Mouse (Mus musculus) liver, embryonic 14.5 days (tissue): ENCODE results near the gene Cfap57. TPM values are rescaled to one million over a fixed set of nuclear protein-coding genes. Genes with fewer than 3 reads are reported as not detected.

Experiments used
- ATAC-seq: fragments of 200-750 bp; cut with Nextera tagmentation; 2 replicates; pipeline ENCODE4 v1.8.0; 2017; ENCODE audit warnings: moderate number of reproducible peaks, mild to moderate bottlenecking, moderate library complexity; ENCODE audit not compliant: insufficient read depth
- DNase-seq, 3 experiments: peaks; one replicate each; pipeline ENCODE4 v3.0.0-alpha.2; 2012 to 2013; ENCODE audit warnings: low read depth in 3 of 3, low spot score in 3 of 3
- H3K27ac ChIP-seq: fragments of 300-500 bp; sonication (generic); 2 replicates; pipeline ENCODE4 v1.5.1; 2014; ENCODE audit warnings: moderate library complexity, mild to moderate bottlenecking, control low read depth, inconsistent platforms
- H3K27me3 ChIP-seq: fragments of 300-500 bp; sonication (generic); 2 replicates; pipeline ENCODE4 v1.6.1; 2014; ENCODE audit warnings: mild to moderate bottlenecking, low read length, moderate library complexity; ENCODE audit not compliant: control insufficient read depth, insufficient read depth
- H3K36me3 ChIP-seq: fragments of 300-500 bp; sonication (generic); replicated peaks from 2 replicates; pipeline ENCODE4 v1.6.1; 2014; ENCODE audit warnings: low read depth; ENCODE audit not compliant: control insufficient read depth, insufficient read depth
- H3K4me1 ChIP-seq, 2 experiments: fragments of 200-500 bp in 1 of 2; fragments of 300-500 bp in 1 of 2; sonication (generic) in 1 of 2; replicated peaks; 2 replicates each; pipeline ENCODE4 v1.6.1; 2012 to 2014; ENCODE audit warnings: antibody characterized with exemption in 1 of 2, inconsistent platforms in 1 of 2, low read length in 1 of 2; ENCODE audit not compliant: control insufficient read depth in 2 of 2, insufficient read depth in 2 of 2
- H3K4me2 ChIP-seq: fragments of 300-500 bp; sonication (generic); 2 replicates; pipeline ENCODE4 v1.6.1; 2014; ENCODE audit warnings: low read depth, mild to moderate bottlenecking, control low read depth, moderate library complexity
- H3K4me3 ChIP-seq, 2 experiments: fragments of 200-500 bp in 1 of 2; fragments of 300-500 bp in 1 of 2; sonication (generic) in 1 of 2; 2 replicates each; pipeline ENCODE4 v1.5.1; 2012 to 2014; ENCODE audit warnings: low read depth in 2 of 2, low read length in 2 of 2, mild to moderate bottlenecking in 2 of 2, control low read depth in 1 of 2, inconsistent platforms in 1 of 2, moderate library complexity in 1 of 2; ENCODE audit not compliant: insufficient read depth in 1 of 2
- H3K9ac ChIP-seq: fragments of 300-500 bp; sonication (generic); replicated peaks from 2 replicates; pipeline ENCODE4 v1.6.1; 2014; ENCODE audit warnings: mild to moderate bottlenecking, control low read depth, moderate library complexity
- H3K9me3 ChIP-seq: fragments of 300-500 bp; sonication (generic); 2 replicates; pipeline ENCODE4 v1.6.1; 2016; ENCODE audit warnings: low read length, mixed read lengths; ENCODE audit not compliant: control insufficient read depth
- CTCF ChIP-seq: IDR thresholded peaks from 2 replicates; pipeline ENCODE4 v1.5.1; 2016; ENCODE audit warnings: antibody characterized with exemption, low read depth, control low read depth
- EP300 ChIP-seq: IDR thresholded peaks from 2 replicates; pipeline ENCODE4 v1.6.1; 2016; ENCODE audit warnings: antibody characterized with exemption, low read depth
- WGBS: fragments of 180-500 bp; shearing (Covaris S2); extraction: QIAGEN DNeasy Blood & Tissue Kit; methylation state at CpG from one replicate; pipeline ENCODE4 v1.1.7; 2014; ENCODE audit not compliant: insufficient replicate concordance; 5-methylcytosine and 5-hydroxymethylcytosine counted together
- polyA plus RNA-seq, 2 experiments: library from polyadenylated mRNA; depleted of rRNA in 1 of 2; stranded (reverse) in 1 of 2; unstranded in 1 of 2; fragments of >200 nt; fragmentation: Nextera tagmentation in 1 of 2; extraction: Ambion mirVana in 1 of 2; gene quantifications; 2 replicates each; pipeline versions ENCODE4 v1.2.1 to v1.2.3; 2012 to 2014

Gene Cfap57
- polyA plus RNA-seq, 2 experiments = 0.54 to 1.3 TPM

DNA sequence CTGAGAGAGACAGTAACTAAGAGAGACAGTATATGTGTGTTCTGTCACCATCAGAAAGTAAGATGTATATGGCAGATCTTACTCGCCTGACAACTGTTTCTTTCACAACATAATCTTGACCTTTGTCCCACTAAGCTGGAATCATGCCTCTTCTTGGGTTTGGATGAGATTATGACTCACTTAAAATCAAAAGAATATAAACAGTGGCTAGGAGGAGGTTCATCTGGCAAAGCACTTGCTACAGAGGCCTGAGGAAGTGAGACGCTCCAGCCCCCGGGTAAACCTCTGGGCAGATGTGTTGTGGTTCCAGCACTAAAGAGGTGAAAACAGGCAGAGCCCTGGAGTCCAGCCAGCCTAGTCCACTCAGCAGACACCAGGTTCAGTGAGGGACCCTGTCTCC, 115.0 kb downstream of the Cfap57 start:
- no peak for DNase-seq
- Histone ChIP-seq H3K9ac (no peak overlapping the region), H3K4me1 (no peaks in the 10 kb centered on the region), H3K27me3 (no peaks in the 10 kb centered on the region), H3K9me3 (no peaks in the 10 kb centered on the region), H3K4me2 (no peak overlapping the region), H3K4me3 (no peak overlapping the region), H3K36me3 (no peaks in the 10 kb centered on the region), H3K27ac (no peak overlapping the region)
- TF ChIP-seq CTCF (no peak), EP300 (no peak)
- no peak for ATAC-seq
- WGBS = 44% methylated on average over 3 of the region's 3 CpGs

Other genes starting within 250 kb of the Cfap57 start
- gene Szt2, start 211.5 kb downstream of the Cfap57 start, polyA plus RNA-seq (2012; rRNA removed) = 5.8 and 5.9 TPM in 2 replicates
- gene Szt2, start 211.5 kb downstream of the Cfap57 start, polyA plus RNA-seq (2014; fragmentation: Nextera tagmentation; extraction: Ambion mirVana) = 2.2 and 2.6 TPM in 2 replicates
- gene Med8, start 211.4 kb downstream of the Cfap57 start, polyA plus RNA-seq (2012; rRNA removed) = 33.5 and 50.2 TPM in 2 replicates
- 69.1 and 73.8 TPM in 2 replicates for gene Med8, start 211.4 kb downstream of the Cfap57 start, polyA plus RNA-seq (2014; fragmentation: Nextera tagmentation; extraction: Ambion mirVana)
- gene Elovl1, start 192.7 kb downstream of the Cfap57 start, polyA plus RNA-seq (2012; rRNA removed) = 88.1 and 113 TPM in 2 replicates
- 87.1 and 88.0 TPM in 2 replicates for gene Elovl1, start 192.7 kb downstream of the Cfap57 start, polyA plus RNA-seq (2014; fragmentation: Nextera tagmentation; extraction: Ambion mirVana)
- 99.0 and 109 TPM in 2 replicates for gene Cdc20, start 183.4 kb downstream of the Cfap57 start, polyA plus RNA-seq (2012; rRNA removed)
- 147 and 167 TPM in 2 replicates for gene Cdc20, start 183.4 kb downstream of the Cfap57 start, polyA plus RNA-seq (2014; fragmentation: Nextera tagmentation; extraction: Ambion mirVana)
- gene Mpl, start 163.3 kb downstream of the Cfap57 start, polyA plus RNA-seq (2012; rRNA removed) = 5.6 and 5.7 TPM in 2 replicates
- gene Mpl, start 163.3 kb downstream of the Cfap57 start, polyA plus RNA-seq (2014; fragmentation: Nextera tagmentation; extraction: Ambion mirVana) = 6.3 and 9.0 TPM in 2 replicates
- gene Tie1, start 130.7 kb downstream of the Cfap57 start, polyA plus RNA-seq (2012; rRNA removed) = 5.0 and 5.3 TPM in 2 replicates
- gene Tie1, start 130.7 kb downstream of the Cfap57 start, polyA plus RNA-seq (2014; fragmentation: Nextera tagmentation; extraction: Ambion mirVana) = 3.5 and 3.9 TPM in 2 replicates
- gene 2610528J11Rik, start 93.8 kb downstream of the Cfap57 start, polyA plus RNA-seq (2012; rRNA removed) = 4.8 and 6.3 TPM in 2 replicates
- gene 2610528J11Rik, start 93.8 kb downstream of the Cfap57 start, polyA plus RNA-seq (2014; fragmentation: Nextera tagmentation; extraction: Ambion mirVana) = 6.4 and 6.9 TPM in 2 replicates
- 1.2 and 1.3 TPM in 2 replicates for gene Tmem125, start 76.7 kb downstream of the Cfap57 start, polyA plus RNA-seq (2012; rRNA removed)
- 1.0 and 1.5 TPM in 2 replicates for gene Tmem125, start 76.7 kb downstream of the Cfap57 start, polyA plus RNA-seq (2014; fragmentation: Nextera tagmentation; extraction: Ambion mirVana)
- 27.7 and 60.2 TPM in 2 replicates for gene Ebna1bp2, start within 50 bp of the Cfap57 start, polyA plus RNA-seq (2012; rRNA removed)
- gene Ebna1bp2, start within 50 bp of the Cfap57 start, polyA plus RNA-seq (2014; fragmentation: Nextera tagmentation; extraction: Ambion mirVana) = 92.2 and 95.0 TPM in 2 replicates
- not detected in 2 replicates for gene Olfr62, start 38.2 kb upstream of the Cfap57 start, polyA plus RNA-seq (2012; rRNA removed)
- not detected in 2 replicates for gene Olfr62, start 38.2 kb upstream of the Cfap57 start, polyA plus RNA-seq (2014; fragmentation: Nextera tagmentation; extraction: Ambion mirVana)
- gene Olfr1342, start 72.0 kb upstream of the Cfap57 start, polyA plus RNA-seq (2012; rRNA removed) = not detected in 2 replicates
- gene Olfr1342, start 72.0 kb upstream of the Cfap57 start, polyA plus RNA-seq (2014; fragmentation: Nextera tagmentation; extraction: Ambion mirVana) = not detected in 2 replicates
- gene Olfr1341, start 82.7 kb upstream of the Cfap57 start, polyA plus RNA-seq (2012; rRNA removed) = not detected in 2 replicates
- not detected in 2 replicates for gene Olfr1341, start 82.7 kb upstream of the Cfap57 start, polyA plus RNA-seq (2014; fragmentation: Nextera tagmentation; extraction: Ambion mirVana)
- gene Olfr1340, start 99.4 kb upstream of the Cfap57 start, polyA plus RNA-seq (2012; rRNA removed) = not detected in 2 replicates
- not detected in 2 replicates for gene Olfr1340, start 99.4 kb upstream of the Cfap57 start, polyA plus RNA-seq (2014; fragmentation: Nextera tagmentation; extraction: Ambion mirVana)
- gene Olfr1339, start 111.4 kb upstream of the Cfap57 start, polyA plus RNA-seq (2012; rRNA removed) = not detected in 2 replicates
- not detected in 2 replicates for gene Olfr1339, start 111.4 kb upstream of the Cfap57 start, polyA plus RNA-seq (2014; fragmentation: Nextera tagmentation; extraction: Ambion mirVana)
- not detected in 2 replicates for gene Olfr1338, start 138.0 kb upstream of the Cfap57 start, polyA plus RNA-seq (2012; rRNA removed)
- not detected in 2 replicates for gene Olfr1338, start 138.0 kb upstream of the Cfap57 start, polyA plus RNA-seq (2014; fragmentation: Nextera tagmentation; extraction: Ambion mirVana)
- not detected in 2 replicates for gene Olfr1337, start 161.8 kb upstream of the Cfap57 start, polyA plus RNA-seq (2012; rRNA removed)
- gene Olfr1337, start 161.8 kb upstream of the Cfap57 start, polyA plus RNA-seq (2014; fragmentation: Nextera tagmentation; extraction: Ambion mirVana) = not detected in 2 replicates
- not detected in 2 replicates for gene Olfr1335, start 189.2 kb upstream of the Cfap57 start, polyA plus RNA-seq (2012; rRNA removed)
- gene Olfr1335, start 189.2 kb upstream of the Cfap57 start, polyA plus RNA-seq (2014; fragmentation: Nextera tagmentation; extraction: Ambion mirVana) = not detected in 2 replicates
- not detected in 2 replicates for gene Olfr1333, start 215.5 kb upstream of the Cfap57 start, polyA plus RNA-seq (2012; rRNA removed)
- gene Olfr1333, start 215.5 kb upstream of the Cfap57 start, polyA plus RNA-seq (2014; fragmentation: Nextera tagmentation; extraction: Ambion mirVana) = not detected in 2 replicates
- not detected in 2 replicates for gene Olfr1331, start 243.9 kb upstream of the Cfap57 start, polyA plus RNA-seq (2012; rRNA removed)
- not detected in 2 replicates for gene Olfr1331, start 243.9 kb upstream of the Cfap57 start, polyA plus RNA-seq (2014; fragmentation: Nextera tagmentation; extraction: Ambion mirVana)